Mouse (Mus musculus) erythroblast, adult 5-6 weeks (primary cell): ENCODE measurements around the gene Mapk8. TPM values are rescaled to one million over a fixed set of nuclear protein-coding genes. Genes with fewer than 3 reads are reported as not detected.

Experiments
- ATAC-seq: replicated peaks from 2 replicates; pipeline ENCODE4 v1.8.0; 2016; ENCODE audit warnings: moderate number of reproducible peaks, mild to moderate bottlenecking, moderate TSS enrichment, inconsistent platforms; ENCODE audit not compliant: poor library complexity, low FRiP score, severe bottlenecking
- total RNA-seq, 2 experiments: library from RNA; stranded (forward) in 1 of 2; stranded (reverse) in 1 of 2; fragments of 150-400 nt in 1 of 2; fragments of 200-764, 138-1000 nt in 1 of 2; gene quantifications; 2 replicates each; pipeline versions ENCODE4 v1.2.3 to v1.2.4; 2015 to 2017; ENCODE audit warnings: low replicate concordance in 2 of 2

The Mapk8 gene
- total RNA-seq, 2 experiments from 2014 or later: 4.8 to 23.0 TPM

DNA sequence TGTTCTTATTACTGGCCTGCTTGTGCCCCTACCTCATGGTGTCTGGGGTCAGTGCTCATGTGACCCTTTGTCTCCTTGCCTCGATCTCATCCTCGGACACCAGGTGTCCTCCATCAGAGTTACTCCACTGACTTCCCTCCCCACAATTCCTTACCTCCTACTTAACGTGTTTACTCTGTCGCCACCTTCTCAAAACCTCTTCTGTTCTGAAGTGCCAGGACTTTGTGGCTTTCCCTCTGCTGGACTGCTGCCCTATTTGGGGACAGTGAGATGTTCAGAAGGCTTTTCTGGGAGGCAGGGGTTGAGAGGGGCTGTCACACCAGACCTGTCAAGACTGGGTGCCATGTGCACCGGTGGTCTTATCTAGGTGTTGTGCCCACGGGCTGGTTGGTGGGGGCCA lies 94.1 kb downstream of the Mapk8 start:
- ATAC-seq: no peak

DNA sequence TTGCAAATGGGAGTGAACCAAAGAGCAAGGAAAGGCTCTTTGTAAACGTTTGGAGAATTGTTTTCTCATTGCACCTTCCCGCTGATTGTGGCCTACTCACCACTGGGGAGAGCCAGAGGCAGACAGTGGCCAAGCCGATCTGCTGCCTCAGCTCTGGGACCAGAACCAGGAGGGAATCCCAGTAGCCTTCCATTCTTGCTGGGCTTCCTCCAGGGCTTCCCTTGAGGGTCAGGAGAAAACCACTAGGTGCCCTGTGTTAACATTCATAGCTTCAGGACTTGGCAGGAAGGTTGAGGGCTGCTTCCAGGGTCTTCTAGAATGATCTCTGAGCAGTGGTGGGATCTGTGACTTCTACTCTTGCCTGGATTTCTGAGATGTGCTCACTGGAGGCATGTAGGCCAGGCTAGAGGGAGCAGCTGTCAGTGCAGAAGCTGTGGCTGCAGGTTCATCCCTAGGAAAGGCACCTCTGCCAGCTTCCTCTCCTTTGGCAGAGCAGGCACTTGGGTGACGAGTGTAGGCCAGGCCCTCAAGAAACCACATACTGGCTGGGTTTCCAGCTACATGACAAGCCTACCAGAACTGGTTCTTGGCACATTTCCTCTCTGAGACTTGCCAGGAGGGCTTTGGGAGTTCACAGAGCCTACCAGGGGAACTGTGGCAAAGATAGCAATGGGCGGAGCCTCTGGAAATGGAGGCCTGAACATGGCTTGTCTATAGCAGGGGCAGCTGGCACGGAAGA lies 94.8 kb downstream of the Mapk8 start:
- ATAC-seq: no peak

DNA sequence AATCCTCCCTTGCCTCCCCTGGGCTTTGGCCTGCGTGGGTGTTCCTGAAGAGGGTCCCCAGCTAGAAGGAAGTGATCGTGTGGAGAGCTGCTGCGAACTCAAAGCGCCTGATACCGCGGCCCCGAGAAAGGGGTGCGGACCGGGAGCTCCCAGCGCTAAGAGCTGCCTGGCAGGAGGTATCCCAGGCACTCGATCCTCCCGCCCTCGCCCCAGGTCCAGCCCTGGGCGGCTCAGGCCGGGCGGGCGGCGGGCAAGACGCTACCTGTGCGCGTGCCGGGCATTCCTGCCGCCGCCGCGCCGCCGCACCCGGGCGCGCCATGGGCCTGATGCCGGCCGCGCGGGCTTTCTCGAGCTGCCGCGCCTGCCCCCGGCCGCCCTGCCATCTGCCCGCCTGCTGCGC lies 95.9 kb downstream of the Mapk8 start:
- no peak for ATAC-seq

DNA sequence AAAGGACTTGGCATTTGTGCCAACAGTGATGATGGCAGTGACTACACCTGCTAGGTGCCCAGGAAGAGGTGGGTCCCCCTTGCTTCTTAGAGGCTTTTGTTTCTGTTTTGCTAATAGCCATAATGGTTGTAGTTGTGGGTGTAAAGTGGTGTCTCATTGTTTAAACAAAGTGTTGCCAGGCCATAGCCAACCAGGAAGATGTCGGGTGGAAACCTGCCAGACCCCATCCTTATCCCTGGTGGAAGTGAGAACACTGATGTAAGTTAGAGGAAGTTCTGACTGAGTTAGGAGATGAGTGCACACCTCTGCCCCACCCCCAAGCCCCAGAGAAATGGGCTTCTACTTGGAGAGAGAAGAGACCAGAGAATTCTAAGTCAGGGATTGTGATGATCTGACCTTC lies 98.8 kb downstream of the Mapk8 start:
- no peak for ATAC-seq

DNA sequence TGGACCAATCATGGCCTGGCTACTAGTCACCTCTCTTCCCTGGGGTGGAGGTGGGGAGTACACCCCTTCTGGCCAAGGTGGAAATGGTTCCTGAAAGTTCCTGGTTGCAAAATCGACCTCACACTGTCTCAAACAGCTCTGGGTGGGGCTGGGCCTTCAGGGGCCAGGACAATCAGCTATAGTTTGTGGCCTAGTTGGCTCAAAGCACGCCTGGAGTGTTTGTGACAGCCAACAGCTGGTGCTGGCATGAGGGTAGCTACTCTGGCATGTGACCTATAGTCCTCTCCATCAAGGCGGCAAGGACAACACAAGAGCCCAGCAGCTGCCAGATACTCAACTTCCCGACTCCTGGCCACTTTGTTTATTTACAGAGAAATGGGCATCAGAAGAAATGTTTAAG lies 99.2 kb downstream of the Mapk8 start:
- ATAC-seq: no peak

DNA sequence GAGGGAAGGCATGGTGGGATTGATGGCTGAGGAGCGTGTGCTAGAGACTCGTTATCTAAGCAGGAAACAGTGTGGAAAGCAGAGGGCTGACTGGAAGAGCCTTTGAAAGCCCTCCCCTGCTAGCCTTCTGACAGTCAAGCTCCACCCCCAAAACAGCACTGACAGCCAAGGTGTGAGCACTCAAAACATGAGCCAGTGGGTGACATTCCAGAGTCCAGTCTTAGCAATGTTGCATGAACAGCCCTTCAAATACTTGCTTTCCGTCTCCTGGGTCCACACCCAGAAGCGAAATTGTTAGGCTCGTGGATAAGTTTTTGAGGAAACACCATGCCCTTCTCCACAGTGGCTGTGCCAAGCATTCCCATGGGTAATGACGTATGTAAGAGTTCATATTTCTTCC lies 100.4 kb downstream of the Mapk8 start:
- ATAC-seq: no peak

DNA sequence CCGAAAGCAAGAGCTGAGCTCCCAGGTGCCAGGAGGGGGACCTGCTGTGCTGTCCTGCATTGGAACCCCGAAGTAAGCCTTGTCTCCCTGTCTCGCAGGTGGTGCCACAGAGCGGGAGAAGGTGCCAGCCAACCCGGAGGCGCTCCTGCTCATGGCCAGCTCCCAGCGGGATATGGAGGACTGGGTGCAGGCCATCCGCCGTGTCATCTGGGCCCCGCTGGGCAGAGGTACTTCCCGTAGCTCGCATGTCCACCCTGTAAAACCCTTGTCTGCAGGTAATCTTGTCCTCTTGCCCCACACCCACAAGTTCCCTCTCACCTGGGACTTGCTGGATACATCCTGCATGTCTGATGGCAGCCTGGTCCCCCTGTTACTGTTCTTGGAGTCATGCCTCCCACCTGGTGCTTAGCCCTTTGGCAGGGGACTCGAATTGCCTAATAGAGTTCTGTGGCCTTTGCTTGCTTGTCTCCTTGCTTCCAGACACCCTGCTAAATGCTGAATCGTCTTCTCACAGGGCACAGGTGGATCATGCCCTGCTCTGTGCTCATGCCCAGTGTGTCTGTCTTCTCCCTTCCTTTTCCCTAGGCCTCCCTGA lies 103.7 kb downstream of the Mapk8 start:
- ATAC-seq: no peak

DNA sequence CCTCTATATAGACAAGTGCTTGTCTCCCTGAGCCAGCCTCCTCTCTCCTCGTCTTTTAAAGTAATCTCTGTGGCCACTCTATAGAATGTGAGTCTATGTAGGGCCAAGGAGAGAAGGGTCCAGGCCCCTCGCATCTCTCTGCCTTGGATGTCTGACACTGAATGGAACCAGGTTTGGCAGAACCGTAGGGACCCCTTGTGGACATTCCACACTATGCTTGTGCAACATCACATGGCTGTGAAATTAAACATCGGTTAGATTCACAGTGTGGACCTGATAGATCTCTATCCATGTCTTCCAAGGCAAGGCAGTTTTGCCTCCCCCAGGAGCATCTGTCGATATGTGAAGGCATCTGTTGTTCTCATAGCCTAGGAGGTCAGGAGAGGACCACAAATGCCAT lies 108.3 kb downstream of the Mapk8 start:
- ATAC-seq: no peak

DNA sequence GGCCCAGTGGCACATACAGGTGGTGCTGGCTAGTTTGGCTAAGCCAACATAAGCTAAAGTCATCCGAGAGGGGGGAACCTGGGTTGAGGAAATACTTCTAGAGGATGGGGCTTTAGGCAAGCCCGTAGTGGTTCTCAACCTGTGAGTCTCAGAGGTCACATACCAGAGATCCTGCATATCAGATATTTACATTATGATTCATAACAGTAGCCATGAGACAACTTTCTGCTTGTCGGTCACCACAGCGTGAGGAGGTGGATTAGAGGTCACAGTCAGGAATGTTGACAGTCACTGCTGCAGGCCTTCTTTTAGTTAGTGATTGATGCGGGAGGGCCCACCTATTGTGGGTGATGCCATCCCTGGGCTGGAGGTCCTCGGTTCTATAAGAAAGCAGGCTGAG lies 111.2 kb downstream of the Mapk8 start:
- ATAC-seq: no peak

GRCm38 (mm10) chr14:33334402-33334801 lies 112.6 kb downstream of the Mapk8 start:
- ATAC-seq: no peak

- ATAC-seq: no peak; the same call in 1 of the 2 replicates
Measured at GRCm38 (mm10) chr14:33333833-33334232, 113.1 kb downstream of the Mapk8 start.

DNA sequence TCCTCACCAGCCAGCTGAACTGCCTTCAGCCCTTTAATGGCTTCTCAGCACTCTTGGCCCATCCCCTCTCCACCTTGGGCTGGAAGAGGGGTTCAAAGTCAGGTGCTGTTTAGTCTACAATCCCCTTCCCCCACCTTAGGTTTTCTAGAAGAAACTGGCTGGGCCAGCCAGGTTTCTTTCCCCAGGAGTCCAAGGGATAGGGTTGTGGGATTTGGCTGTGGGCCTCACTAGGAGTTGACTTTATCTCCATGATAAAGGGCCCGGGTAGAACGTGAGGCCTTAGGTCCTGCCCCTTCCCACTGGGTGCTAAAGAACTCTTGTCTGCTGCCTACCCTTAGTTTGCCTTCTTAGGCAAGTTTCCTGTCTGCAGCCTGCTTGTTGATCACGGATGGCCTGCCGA lies 115.3 kb downstream of the Mapk8 start:
- no peak for ATAC-seq

GRCm38 (mm10) chr14:33330986-33331385 lies 116.0 kb downstream of the Mapk8 start:
- ATAC-seq: no peak

DNA sequence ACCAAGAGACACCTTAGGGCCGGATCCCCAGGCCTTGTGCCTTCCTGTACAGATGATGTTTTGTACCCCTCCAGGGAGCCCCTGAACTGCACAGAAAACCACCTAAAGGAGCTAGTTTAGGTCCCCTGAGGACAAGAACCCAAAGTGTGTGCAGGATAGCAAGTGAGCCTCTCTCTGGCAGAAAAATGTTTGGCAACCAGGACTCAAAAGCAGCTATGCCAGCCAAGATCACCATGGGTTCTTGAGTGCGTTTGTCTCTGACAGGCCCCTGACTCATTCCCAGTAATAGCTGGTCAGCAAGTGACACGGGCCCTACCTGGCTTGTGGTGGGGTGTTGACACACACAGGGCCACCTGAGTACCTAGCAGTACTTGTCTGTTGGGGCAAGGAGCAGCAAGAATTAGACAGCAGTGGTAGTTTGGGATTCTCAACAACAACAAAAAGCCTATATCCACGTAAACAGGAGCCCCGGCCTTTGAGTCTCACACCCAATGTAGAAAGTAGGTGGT lies 117.6 kb downstream of the Mapk8 start:
- no peak for ATAC-seq

- no peak for ATAC-seq
Measured at GRCm38 (mm10) chr14:33328369-33328768, 118.6 kb downstream of the Mapk8 start.

Other genes with a start within 250 kb of the Mapk8 start
- gene Arhgap22, start 233.1 kb downstream of the Mapk8 start, total RNA-seq (2015; ENCODE audit: low replicate concordance): not detected in 2 replicates
- gene Arhgap22, start 233.1 kb downstream of the Mapk8 start, total RNA-seq (2017; ENCODE audit: low replicate concordance): not detected in 2 replicates
- not detected in 2 replicates for gene Frmpd2, start 24.5 kb upstream of the Mapk8 start, total RNA-seq (2015; ENCODE audit: low replicate concordance)
- not detected in 2 replicates for gene Frmpd2, start 24.5 kb upstream of the Mapk8 start, total RNA-seq (2017; ENCODE audit: low replicate concordance)
- not detected in 2 replicates for gene Ptpn20, start 142.0 kb upstream of the Mapk8 start, total RNA-seq (2015; ENCODE audit: low replicate concordance)
- 0.28 and 0.94 TPM in 2 replicates for gene Ptpn20, start 142.0 kb upstream of the Mapk8 start, total RNA-seq (2017; ENCODE audit: low replicate concordance)